Mouse (Mus musculus) CH12.LX (cell line): Measurements from ENCODE around the gene Rbbp8nl. TPM values are rescaled to one million over a fixed set of nuclear protein-coding genes. Genes with fewer than 3 reads are reported as not detected.
A peak's percentile ranks its signal among the peaks of the same experiment; 100 is the strongest.

Source experiments
- DNase-seq: peaks from one replicate; pipeline ENCODE4 v3.0.0-alpha.2; 2013; ENCODE audit errors: extremely low read depth
- H3K27ac ChIP-seq: 2 replicates; pipeline ENCODE4 v1.5.1; 2012; ENCODE audit warnings: low read depth, mild to moderate bottlenecking, control low read depth, moderate library complexity; ENCODE audit not compliant: insufficient read depth
- H3K27me3 ChIP-seq: replicated peaks from 2 replicates; pipeline ENCODE3; 2012; ENCODE audit warnings: inconsistent platforms
- H3K36me3 ChIP-seq, 2 experiments: replicated peaks in 1 of 2; 2 replicates each; pipeline versions ENCODE3 to v1.6.1; 2012; ENCODE audit warnings: inconsistent platforms in 1 of 2, low read length in 1 of 2, mild to moderate bottlenecking in 1 of 2, mixed read lengths in 1 of 2, moderate library complexity in 1 of 2; ENCODE audit not compliant: control insufficient read depth in 1 of 2, insufficient read depth in 1 of 2
- H3K4me1 ChIP-seq, 2 experiments: 2 replicates each; pipeline ENCODE4 v1.6.1; 2012; ENCODE audit warnings: inconsistent platforms in 1 of 2, moderate library complexity in 1 of 2; ENCODE audit not compliant: insufficient read depth in 2 of 2, control insufficient read depth in 1 of 2
- H3K4me2 ChIP-seq: 2 replicates; pipeline ENCODE4 v1.6.1; 2012; ENCODE audit warnings: low read depth, mild to moderate bottlenecking, control low read depth; ENCODE audit not compliant: poor library complexity, insufficient read depth, severe bottlenecking
- H3K4me3 ChIP-seq, 3 experiments: fragments of 150-350 bp in 1 of 3; sonication (generic) in 1 of 3; replicated peaks in 1 of 3; 2 replicates each; pipeline versions ENCODE3 to v1.5.1; 2011 to 2012; ENCODE audit warnings: low read depth in 2 of 3, low read length in 2 of 3, mild to moderate bottlenecking in 2 of 3, moderate library complexity in 2 of 3, control low read depth in 1 of 3, improper control_type of control experiment in 1 of 3, inconsistent platforms in 1 of 3, mixed read lengths in 1 of 3; ENCODE audit not compliant: poor library complexity in 1 of 3
- H3K79me2 ChIP-seq: replicated peaks from 2 replicates; pipeline ENCODE4 v1.6.1; 2012; ENCODE audit warnings: mild to moderate bottlenecking, moderate library complexity; ENCODE audit not compliant: control insufficient read depth, poor library complexity, insufficient read depth, severe bottlenecking; ENCODE audit errors: extremely low read depth
- H3K9ac ChIP-seq: 2 replicates; pipeline ENCODE4 v1.6.1; 2012; ENCODE audit warnings: low read depth, mild to moderate bottlenecking, control low read depth, moderate library complexity; ENCODE audit not compliant: insufficient read depth
- H3K9me3 ChIP-seq: replicated peaks from 2 replicates; pipeline ENCODE3; 2012; ENCODE audit warnings: low read length, inconsistent platforms, mixed read lengths
- CTCF ChIP-seq, 2 experiments: IDR thresholded peaks in 1 of 2; conservative IDR thresholded peaks in 1 of 2; 2 replicates each; pipeline ENCODE4 v1.5.1; 2011 to 2012; ENCODE audit warnings: low read depth in 2 of 2, low read length in 2 of 2, improper control_type of control experiment in 1 of 2, inconsistent platforms in 1 of 2, mild to moderate bottlenecking in 1 of 2, moderate library complexity in 1 of 2
- ELF1 ChIP-seq: IDR thresholded peaks from 2 replicates; pipeline ENCODE4 v1.6.1; 2014; ENCODE audit warnings: low read depth, mild to moderate bottlenecking, inconsistent platforms, low read length, improper control_type of control experiment
- EP300 ChIP-seq: IDR thresholded peaks from 2 replicates; pipeline ENCODE4 v1.6.1; 2011; ENCODE audit warnings: low read length, improper control_type of control experiment
- ETS1 ChIP-seq: conservative IDR thresholded peaks from 2 replicates; pipeline ENCODE4 v1.6.1; 2012; ENCODE audit warnings: low read depth, mild to moderate bottlenecking, inconsistent platforms, low read length, improper control_type of control experiment, moderate library complexity
- GABPA ChIP-seq: IDR thresholded peaks from 2 replicates; pipeline ENCODE4 v1.6.1; 2012; ENCODE audit warnings: low read depth, low read length, improper control_type of control experiment, inconsistent platforms; ENCODE audit not compliant: insufficient replicate concordance
- IRF4 ChIP-seq: IDR thresholded peaks from 2 replicates; pipeline ENCODE4 v1.6.1; 2014; ENCODE audit warnings: low read depth, mild to moderate bottlenecking, inconsistent platforms, low read length, improper control_type of control experiment
- JUN ChIP-seq: IDR thresholded peaks from 2 replicates; pipeline ENCODE4 v1.6.1; 2011; ENCODE audit warnings: low read depth, mild to moderate bottlenecking, low read length, improper control_type of control experiment, moderate library complexity; ENCODE audit not compliant: insufficient read depth
- MEF2A ChIP-seq: IDR thresholded peaks from 2 replicates; pipeline ENCODE4 v1.6.1; 2014; ENCODE audit warnings: low read depth, mild to moderate bottlenecking, inconsistent platforms, low read length, improper control_type of control experiment, borderline replicate concordance
- MXI1 ChIP-seq: IDR thresholded peaks from 2 replicates; pipeline ENCODE4 v1.6.1; 2011; ENCODE audit warnings: mild to moderate bottlenecking, low read depth, low read length, improper control_type of control experiment
- POLR2AphosphoS2 ChIP-seq: IDR thresholded peaks from 2 replicates; pipeline ENCODE4 v1.6.1; 2011; ENCODE audit warnings: low read depth, low read length, improper control_type of control experiment
- RAD21 ChIP-seq: IDR thresholded peaks from 2 replicates; pipeline ENCODE4 v1.6.1; 2011; ENCODE audit warnings: low read depth, mild to moderate bottlenecking, low read length, improper control_type of control experiment, moderate library complexity
- SIN3A ChIP-seq: IDR thresholded peaks from 2 replicates; pipeline ENCODE4 v1.6.1; 2012; ENCODE audit warnings: low read length, improper control_type of control experiment, inconsistent platforms
- SMC3 ChIP-seq: IDR thresholded peaks from 2 replicates; pipeline ENCODE4 v1.6.1; 2011; ENCODE audit warnings: low read depth, low read length, improper control_type of control experiment
- ZC3H11A ChIP-seq: IDR thresholded peaks from 2 replicates; pipeline ENCODE4 v1.6.1; 2012; ENCODE audit warnings: low read depth, mild to moderate bottlenecking, inconsistent platforms, low read length, improper control_type of control experiment
- dilution Hi-C: fragments of 300-500 bp; cut with MboI; formaldehyde crosslinking; loops from 2 replicates; pipeline ENCODE4 v1.14.3; 2020; ENCODE audit warnings: low sequenced_read_pairs; ENCODE audit not compliant: extremely low pct_unique_long_range_greater_than_20kb, extremely low pct_ligation_motif_present
- in situ Hi-C: fragments of 300-500 bp; cut with MboI; formaldehyde crosslinking; loops from 3 replicates; pipeline ENCODE4 v1.14.3; 2019; ENCODE audit warnings: low sequenced_read_pairs, low pct_ligation_motif_present, low pct_unique_long_range_greater_than_20kb, mixed read lengths
- polyA plus RNA-seq: library from polyadenylated mRNA; unstranded; fragments of >175 nt; gene quantifications from 2 replicates; pipeline ENCODE4 v1.2.1, GENCODE M21; 2012; ENCODE audit warnings: low read depth; ENCODE audit not compliant: insufficient read length
- total RNA-seq, 2 experiments: library from RNA; depleted of rRNA; stranded (reverse); fragments of 300-350 nt in 1 of 2; fragments of >200 nt in 1 of 2; gene quantifications; 2 replicates each; pipeline ENCODE4 v1.2.3; 2012 to 2014

Gene Rbbp8nl
- total and polyA plus RNA-seq, 3 experiments = not detected

- Histone ChIP-seq H3K36me3 (no peaks in the 10 kb centered on the region), H3K9ac (no peak overlapping the region), H3K27me3 (peaks cover 71% of the 10 kb centered on the region), H3K79me2 (0 out of 2 replicates have a peak, but pooled peaks cover 6% of the 10 kb centered on the region), H3K9me3 (no peaks in the 10 kb centered on the region), H3K4me1 (peaks cover 8 to 31% of the 10 kb centered on the region in 2 experiments), H3K4me3 (no peak overlapping the region), H3K27ac (no peak overlapping the region), H3K4me2 (no peak overlapping the region)
- no peak for TF ChIP-seq JUN
- no peak for TF ChIP-seq EP300
- no peak for TF ChIP-seq POLR2AphosphoS2
- TF ChIP-seq MXI1 = 0 out of 2 replicates have a peak, but pooled peaks have one; percentile 11
- dilution Hi-C loops (no loop called here), in situ Hi-C loops (loop anchor here (10.0 kb wide), 1 partner anchor 298 kb away; no protein-coding TSS in a partner anchor)
- no peak for DNase-seq
Measured at GRCm38 (mm10) chr2:180276385-180276784, 13.3 kb downstream of the Rbbp8nl start.

- no peaks in the 10 kb centered on the region for H3K9me3 ChIP-seq
- H3K4me2 ChIP-seq = peak overlapping the region; percentile 54
- peaks cover 67% of the 10 kb centered on the region for H3K27me3 ChIP-seq
- in situ Hi-C loops = loop anchor here (10.0 kb wide), 1 partner anchor 299 kb away; no protein-coding TSS in a partner anchor
- H3K4me3 ChIP-seq = no peak overlapping the region
- dilution Hi-C loops = no loop called here
- H3K9ac ChIP-seq = no peak overlapping the region
- H3K36me3 ChIP-seq = no peaks in the 10 kb centered on the region
- peak; percentile 59 for DNase-seq
- TF ChIP-seq JUN (no peak), EP300 (no peak), RAD21 (peak; percentile 91), SMC3 (peak; percentile 95), ZC3H11A (peak; percentile 67), MEF2A (0 out of 2 replicates have a peak, but pooled peaks have one; percentile 10), CTCF (conservative IDR thresholded peaks at IDR 0.05 in 1 of 2, IDR thresholded peaks at IDR 0.05 in 1 of 2; ENCODE audit: low read depth in 2 of 2, low read length in 2 of 2) (peak; percentile 39 to 95; a peak in 3 of 4 replicates), IRF4 (no peak)
- TF ChIP-seq, all 38 proteins: peak for 5
- H3K79me2 ChIP-seq = 0 out of 2 replicates have a peak, but pooled peaks cover 6% of the 10 kb centered on the region
- H3K27ac ChIP-seq = no peak overlapping the region
- H3K4me1 ChIP-seq = peaks cover 12 to 37% of the 10 kb centered on the region in 2 experiments
Measured at GRCm38 (mm10) chr2:180275836-180276235, 13.8 kb downstream of the Rbbp8nl start.

GRCm38 (mm10) chr2:180274523-180274922 is 15.2 kb downstream of the Rbbp8nl start:
- dilution Hi-C loops = no loop called here
- 0 out of 2 replicates have a peak, but pooled peaks cover 6% of the 10 kb centered on the region for H3K79me2 ChIP-seq

More at GRCm38 (mm10) chr2:180274523-180274922, 15.2 kb downstream of the Rbbp8nl start:
- no peak for DNase-seq
- in situ Hi-C loops = loop anchor here (5.0 to 10.0 kb wide), 2 partner anchors 68 to 300 kb away; no protein-coding TSS in a partner anchor
- no peaks in the 10 kb centered on the region for H3K9me3 ChIP-seq
- H3K4me2 ChIP-seq = no peak overlapping the region
- H3K27me3 ChIP-seq = peaks cover 54% of the 10 kb centered on the region
- peaks cover 19 to 44% of the 10 kb centered on the region in 2 experiments for H3K4me1 ChIP-seq
- TF ChIP-seq SIN3A (no peak), ELF1 (no peak), ETS1 (no peak), GABPA (no peak)
- TF ChIP-seq, all 38 proteins: peak for 0
- Histone ChIP-seq H3K27ac (no peak overlapping the region), H3K4me3 (no peak overlapping the region), H3K36me3 (peaks cover 4% of the 10 kb centered on the region in 2 experiments), H3K9ac (no peak overlapping the region)
